Mouse (Mus musculus): Measurements from ENCODE around the gene Olfr1501. TPM values are rescaled to one million over a fixed set of nuclear protein-coding genes. Genes with fewer than 3 reads are reported as not detected.
"Not testable (repeated sequence)": the region's sequence is repeated elsewhere in the genome, so short reads cannot be mapped to it uniquely, and the experiment has no call there.

Gene Olfr1501
- polyA plus RNA-seq, 1 experiment from 2014 or later: not detected

DNA sequence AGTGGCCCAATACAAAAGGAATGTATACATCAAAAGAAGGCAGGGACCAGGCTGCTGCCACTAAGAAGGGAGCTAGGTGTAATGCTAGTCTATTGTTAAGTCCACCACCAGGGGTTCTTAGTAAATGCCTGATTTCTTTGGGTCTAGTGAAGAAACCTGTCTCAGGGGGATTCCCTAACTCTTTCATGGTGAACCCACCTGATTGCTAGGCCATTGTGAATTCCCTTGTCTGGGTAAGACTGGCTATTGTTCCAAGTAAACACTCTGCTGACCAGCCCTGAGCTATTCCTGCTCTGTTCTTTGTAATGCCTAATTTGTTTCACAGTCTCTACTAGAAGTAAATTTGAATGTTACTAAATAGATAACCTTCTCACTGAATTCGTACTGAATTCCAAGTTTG, 45.0 kb downstream of the Olfr1501 start:
- ATAC-seq (ENCODE audit: low FRiP score, low TSS enrichment); H3K36me3 ChIP-seq (ENCODE audit: control insufficient read depth, insufficient read depth, low read length); H3K9me3 ChIP-seq (ENCODE audit: control insufficient read depth, low read length); H3K4me1 ChIP-seq (ENCODE audit: control insufficient read depth, insufficient read depth, low read length); H3K27ac ChIP-seq (ENCODE audit: low read depth, low read length); H3K27me3 ChIP-seq (ENCODE audit: control insufficient read depth, insufficient read depth, low read length); H3K4me2 ChIP-seq (replicated peaks; ENCODE audit: low read depth, low read length); H3K9ac ChIP-seq (ENCODE audit: low read depth, low read length); H3K4me3 ChIP-seq (ENCODE audit: low read length): not testable (repeated sequence)
- WGBS: 74% methylated on average over 1 of the region's 1 CpGs

DNA sequence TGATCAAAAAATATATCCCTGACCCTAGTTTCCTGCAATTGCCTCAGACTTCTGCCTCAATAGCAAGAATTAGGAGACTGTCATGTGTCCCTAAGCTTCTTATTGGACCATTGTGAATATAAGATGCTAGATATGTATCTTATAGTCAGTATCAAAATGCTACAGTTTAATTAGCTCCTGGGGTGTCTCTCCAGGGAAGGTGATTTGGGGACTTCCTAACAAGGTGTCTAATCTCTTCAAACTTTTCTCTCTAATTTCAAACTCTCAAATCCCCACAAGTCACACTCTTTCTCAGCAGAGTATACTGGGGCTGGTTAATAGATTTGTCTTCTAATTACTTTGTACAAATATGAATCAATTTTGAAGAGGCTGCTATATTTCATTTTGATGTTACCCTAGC, 52.4 kb downstream of the Olfr1501 start, which contains the start of gene Olfr1497:
Gene Olfr1497, minus strand, starts transcription at position 101 of the 400 bp plus-strand sequence.
- Histone ChIP-seq H3K27me3 (ENCODE audit: control insufficient read depth, insufficient read depth, low read length) (no peaks in the 10 kb centered on the region), H3K36me3 (ENCODE audit: control insufficient read depth, insufficient read depth, low read length) (no peaks in the 10 kb centered on the region), H3K4me1 (ENCODE audit: control insufficient read depth, insufficient read depth, low read length) (no peaks in the 10 kb centered on the region), H3K4me2 (replicated peaks; ENCODE audit: low read depth, low read length) (no peak within 1 kb of the TSS), H3K9me3 (ENCODE audit: control insufficient read depth, low read length) (no peaks in the 10 kb centered on the region), H3K4me3 (ENCODE audit: low read length) (no peak within 1 kb of the TSS), H3K27ac (ENCODE audit: low read depth, low read length) (no peak within 1 kb of the TSS), H3K9ac (ENCODE audit: low read depth, low read length) (no peak within 1 kb of the TSS)
- ATAC-seq (ENCODE audit: low FRiP score, low TSS enrichment): no peak

Other genes with a start within 250 kb of the Olfr1501 start
- not detected in 2 replicates for gene Olfr1487, start 233.3 kb downstream of the Olfr1501 start, polyA plus RNA-seq (2014; fragmentation: Nextera tagmentation; extraction: Ambion mirVana)
- gene Olfr1489, start 219.1 kb downstream of the Olfr1501 start, polyA plus RNA-seq (2014; fragmentation: Nextera tagmentation; extraction: Ambion mirVana): not detected in 2 replicates
- not detected in 2 replicates for gene Olfr1490, start 199.6 kb downstream of the Olfr1501 start, polyA plus RNA-seq (2014; fragmentation: Nextera tagmentation; extraction: Ambion mirVana)
- not detected in 2 replicates for gene Olfr1491, start 153.4 kb downstream of the Olfr1501 start, polyA plus RNA-seq (2014; fragmentation: Nextera tagmentation; extraction: Ambion mirVana)
- not detected in 2 replicates for gene Olfr1493-ps1, start 127.4 kb downstream of the Olfr1501 start, polyA plus RNA-seq (2014; fragmentation: Nextera tagmentation; extraction: Ambion mirVana)
- gene Olfr1494, start 111.0 kb downstream of the Olfr1501 start, polyA plus RNA-seq (2014; fragmentation: Nextera tagmentation; extraction: Ambion mirVana): not detected in 2 replicates
- not detected in 2 replicates for gene Olfr1495, start 86.1 kb downstream of the Olfr1501 start, polyA plus RNA-seq (2014; fragmentation: Nextera tagmentation; extraction: Ambion mirVana)
- not detected in 2 replicates for gene Olfr1496, start 72.8 kb downstream of the Olfr1501 start, polyA plus RNA-seq (2014; fragmentation: Nextera tagmentation; extraction: Ambion mirVana)
- gene Olfr1497, start 52.5 kb downstream of the Olfr1501 start, polyA plus RNA-seq (2014; fragmentation: Nextera tagmentation; extraction: Ambion mirVana): not detected in 2 replicates
- not detected in 2 replicates for gene Olfr1499, start 31.2 kb downstream of the Olfr1501 start, polyA plus RNA-seq (2014; fragmentation: Nextera tagmentation; extraction: Ambion mirVana)
- not detected in 2 replicates for gene Olfr1500, start 20.2 kb downstream of the Olfr1501 start, polyA plus RNA-seq (2014; fragmentation: Nextera tagmentation; extraction: Ambion mirVana)
- not detected in 2 replicates for gene Olfr1502, start 11.1 kb upstream of the Olfr1501 start, polyA plus RNA-seq (2014; fragmentation: Nextera tagmentation; extraction: Ambion mirVana)
- gene Olfr1504, start 47.2 kb upstream of the Olfr1501 start, polyA plus RNA-seq (2014; fragmentation: Nextera tagmentation; extraction: Ambion mirVana): not detected in 2 replicates
- not detected in 2 replicates for gene Olfr1505, start 62.8 kb upstream of the Olfr1501 start, polyA plus RNA-seq (2014; fragmentation: Nextera tagmentation; extraction: Ambion mirVana)

Data from kidney, embryonic 14.5 days (tissue).